Mouse (Mus musculus) c-Kit-negative CD71-positive TER-119-positive erythroid progenitor cells, embryonic 14.5 days (primary cell): ENCODE measurements around the gene Pax8.

ENCODE experiments used
- DNase-seq: peaks from one replicate; pipeline ENCODE4 v3.0.0-alpha.2; 2013; ENCODE audit warnings: low read depth, low spot score

Pax8 gene

GRCm38 (mm10) chr2:24416668-24417067 lies 58.7 kb downstream of the Pax8 start:
- DNase-seq: no peak

- no peak for DNase-seq
Measured at GRCm38 (mm10) chr2:24413677-24414076, 61.7 kb downstream of the Pax8 start.

- DNase-seq: no peak
Measured at GRCm38 (mm10) chr2:24413172-24413571, 62.2 kb downstream of the Pax8 start.

- peak; percentile 20 for DNase-seq
Measured at GRCm38 (mm10) chr2:24409166-24409565, 66.2 kb downstream of the Pax8 start.

- DNase-seq: no peak
Measured at GRCm38 (mm10) chr2:24407701-24408485, 67.5 kb downstream of the Pax8 start.

- DNase-seq: no peak
Measured at GRCm38 (mm10) chr2:24405345-24406012, 69.9 kb downstream of the Pax8 start.

GRCm38 (mm10) chr2:24400711-24401110 lies 74.7 kb downstream of the Pax8 start:
- no peak for DNase-seq

- DNase-seq: no peak
Measured at GRCm38 (mm10) chr2:24397115-24397514, 78.3 kb downstream of the Pax8 start.

GRCm38 (mm10) chr2:24393251-24393650 lies 82.1 kb downstream of the Pax8 start:
- no peak for DNase-seq

GRCm38 (mm10) chr2:24387361-24388283 lies 87.8 kb downstream of the Pax8 start:
- no peak for DNase-seq

- no peak for DNase-seq
Measured at GRCm38 (mm10) chr2:24386964-24387320, 88.5 kb downstream of the Pax8 start.

- no peak for DNase-seq
Measured at GRCm38 (mm10) chr2:24386158-24386963, 89.0 kb downstream of the Pax8 start.

GRCm38 (mm10) chr2:24385111-24385961 lies 90.1 kb downstream of the Pax8 start:
- DNase-seq: peak; percentile 58

GRCm38 (mm10) chr2:24384393-24384792 lies 91.0 kb downstream of the Pax8 start:
- no peak for DNase-seq

- DNase-seq: no peak
Measured at GRCm38 (mm10) chr2:24383636-24384035, 91.8 kb downstream of the Pax8 start.

- DNase-seq: no peak
Measured at GRCm38 (mm10) chr2:24382456-24383230, 92.8 kb downstream of the Pax8 start.

- no peak for DNase-seq
Measured at GRCm38 (mm10) chr2:24378747-24379450, 96.5 kb downstream of the Pax8 start.
